ENCODE assay signal across 12 mouse cellular contexts in the genomic region with DNA sequence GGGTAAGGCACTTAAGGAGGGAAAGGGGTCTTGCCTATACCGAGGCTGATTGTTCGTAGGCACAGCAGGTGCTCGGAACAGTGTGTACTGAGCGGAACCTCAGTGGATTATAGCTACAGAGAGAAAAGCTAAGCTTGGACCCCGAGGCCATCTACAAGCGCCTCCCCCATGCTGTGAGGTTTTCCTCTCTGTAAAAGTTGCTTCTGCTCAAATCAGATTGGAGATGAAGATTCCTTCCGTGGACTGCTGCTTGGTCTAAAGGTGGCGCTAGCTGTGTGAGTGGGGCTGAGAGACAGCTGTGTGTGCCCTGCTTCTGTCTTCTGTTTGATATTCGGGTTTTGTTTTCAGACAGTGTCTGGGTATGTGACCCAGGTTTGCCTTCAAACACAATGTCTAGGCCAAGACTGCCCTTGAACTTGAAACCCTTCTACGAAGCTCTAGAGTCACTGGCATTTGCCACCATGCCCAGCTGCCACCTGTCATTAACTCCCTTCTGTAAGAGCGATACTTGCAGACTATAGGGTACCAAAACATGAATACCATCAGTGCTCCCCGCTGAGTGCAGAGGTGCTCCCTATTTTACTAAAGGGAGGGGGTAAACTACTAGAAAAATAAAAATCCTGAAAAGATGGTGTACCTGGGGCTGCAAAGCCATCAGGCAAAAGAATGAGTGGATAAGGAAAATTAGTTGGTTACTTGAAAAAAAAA.
A peak's percentile ranks its signal among the peaks of the same experiment; 100 is the strongest.
DNase-seq lines count a peak whose midpoint lies in the region; ATAC-seq and TF ChIP-seq lines count a peak whose summit lies in the region.
"Had no signal": no experiment of that assay in that cellular context is flagged by ENCODE, and none has a peak within 500 bp of the region (broad histone marks: within the 10 kb centered on the region; RNA-seq: fewer than 3 reads in every experiment).

No protein-coding gene starts in this region.

- ATAC-seq in neural tube, embryonic 15.5 days (ENCODE audit: low FRiP score) = no peak

- no peak overlapping the region for H3K27ac ChIP-seq in gastrocnemius, adult 2 months
- peak overlapping the region; percentile 37; the same call in 1 of the 2 replicates for H3K27ac ChIP-seq in neural tube, embryonic 15.5 days (replicated peaks)
- H3K27ac ChIP-seq: lung, embryonic 15.5 days had no signal

- no peaks in the 10 kb centered on the region for H3K4me1 ChIP-seq in lung, adult 2 months (ENCODE audit: control insufficient read depth, insufficient read depth, low read length)
- H3K4me1 ChIP-seq in neural tube, embryonic 15.5 days = peaks cover 14% of the 10 kb centered on the region
- H3K4me1 ChIP-seq: heart, embryonic 12.5 days; lung, embryonic 15.5 days had no signal

- DNase-seq in gastrocnemius, adult 2 months = no peak
- DNase-seq in gastrocnemius, postnatal 14 days = no peak
- no peak for DNase-seq in lung, adult 2 months
- no peak for DNase-seq in lung, postnatal 36 days
- DNase-seq in cerebellum, adult 9-10 months = peak; percentile 72
- no peak for DNase-seq in spleen, postnatal 36 days (ENCODE audit: low spot score in 2 of 2)
- no peak for DNase-seq in gastrocnemius, postnatal 10 days
- DNase-seq: right cerebral cortex, postnatal 25 days had no signal

- TF ChIP-seq CTCF in gastrocnemius, adult 2 months (IDR thresholded peaks at IDR 0.05) = peak; percentile 40
- TF ChIP-seq CTCF in lung, adult 2 months (IDR thresholded peaks at IDR 0.05; ENCODE audit: insufficient read depth, low read length) = peak; percentile 19; the same call in 1 of the 2 replicates

- 70% methylated on average over 12 of the region's 12 CpGs for WGBS in lung, adult 2 months
- WGBS in neural tube, embryonic 15.5 days = 58% methylated on average over 12 of the region's 12 CpGs

- H3K4me2 ChIP-seq in neural tube, embryonic 15.5 days = no peak overlapping the region
- H3K4me2 ChIP-seq: heart, embryonic 12.5 days; lung, embryonic 15.5 days had no signal

- H3K36me3 ChIP-seq in neural tube, embryonic 15.5 days = no peaks in the 10 kb centered on the region
- H3K36me3 ChIP-seq: heart, embryonic 12.5 days; lung, embryonic 15.5 days had no signal

- TF ChIP-seq POLR2A in lung, adult 2 months (IDR thresholded peaks at IDR 0.05; ENCODE audit: borderline replicate concordance, extremely low read depth, low read depth, low read length) = no peak

- H3K27me3 ChIP-seq in neural tube, embryonic 15.5 days (replicated peaks) = no peaks in the 10 kb centered on the region
- H3K27me3 ChIP-seq: CH12.LX; heart, embryonic 12.5 days; lung, embryonic 15.5 days had no signal

- no peak overlapping the region for H3K4me3 ChIP-seq in gastrocnemius, adult 2 months
- no peak overlapping the region for H3K4me3 ChIP-seq in lung, adult 2 months (replicated peaks; ENCODE audit: extremely low read depth, low read depth, low read length)
- H3K4me3 ChIP-seq in neural tube, embryonic 15.5 days (replicated peaks) = no peak overlapping the region
- H3K4me3 ChIP-seq: heart, embryonic 12.5 days; lung, embryonic 15.5 days had no signal

- H3K9me3 ChIP-seq in neural tube, embryonic 15.5 days (replicated peaks) = no peaks in the 10 kb centered on the region
- H3K9me3 ChIP-seq: heart, embryonic 12.5 days; lung, embryonic 15.5 days had no signal

- intact Hi-C loops in gastrocnemius, adult 2 months (cut with DNase I) = no loop called here
- intact Hi-C loops in gastrocnemius, postnatal 14 days (cut with DNase I; ENCODE audit: low total_unique reads) = no loop called here

- H3K9ac ChIP-seq in neural tube, embryonic 15.5 days (replicated peaks) = no peak overlapping the region
- H3K9ac ChIP-seq: heart, embryonic 12.5 days; lung, embryonic 15.5 days had no signal
